Mouse (Mus musculus) limb, embryonic 14.5 days (tissue): ENCODE data around the gene Ppil1. TPM values are rescaled to one million over a fixed set of nuclear protein-coding genes. Genes with fewer than 3 reads are reported as not detected.

ENCODE experiments used
- ATAC-seq: fragments of 200-750 bp; cut with Nextera tagmentation; 2 replicates; pipeline ENCODE4 v1.8.0; 2017; ENCODE audit warnings: low read depth, moderate number of reproducible peaks, moderate TSS enrichment; ENCODE audit not compliant: low FRiP score
- DNase-seq: peaks from one replicate; pipeline ENCODE4 v3.0.0-alpha.2; 2015; ENCODE audit warnings: low spot score
- H3K27ac ChIP-seq: fragments of 300-500 bp; sonication (generic); replicated peaks from 2 replicates; pipeline ENCODE4 v1.5.1; 2014; ENCODE audit warnings: low read depth, mild to moderate bottlenecking, low read length, moderate library complexity, mixed read lengths
- H3K27me3 ChIP-seq: fragments of 300-500 bp; sonication (generic); 2 replicates; pipeline ENCODE4 v1.6.1; 2014; ENCODE audit warnings: low read length, mixed read lengths; ENCODE audit not compliant: control insufficient read depth, insufficient read depth
- H3K36me3 ChIP-seq: fragments of 300-500 bp; sonication (generic); 2 replicates; pipeline ENCODE4 v1.6.1; 2014; ENCODE audit warnings: mild to moderate bottlenecking, low read length, moderate library complexity, mixed read lengths; ENCODE audit not compliant: control insufficient read depth, insufficient read depth
- H3K4me1 ChIP-seq: fragments of 300-500 bp; sonication (generic); 2 replicates; pipeline ENCODE4 v1.6.1; 2014; ENCODE audit warnings: antibody characterized with exemption, low read length, mixed read lengths; ENCODE audit not compliant: control insufficient read depth, insufficient read depth
- H3K4me2 ChIP-seq: fragments of 300-500 bp; sonication (generic); replicated peaks from 2 replicates; pipeline ENCODE4 v1.6.1; 2014; ENCODE audit warnings: low read depth, mild to moderate bottlenecking, low read length, moderate library complexity; ENCODE audit not compliant: severe bottlenecking
- H3K4me3 ChIP-seq: fragments of 300-500 bp; sonication (generic); replicated peaks from 2 replicates; pipeline ENCODE4 v1.5.1; 2014; ENCODE audit warnings: low read length
- H3K9ac ChIP-seq: fragments of 300-500 bp; sonication (generic); 2 replicates; pipeline ENCODE4 v1.6.1; 2014; ENCODE audit warnings: mild to moderate bottlenecking, low read depth, low read length, moderate library complexity; ENCODE audit not compliant: severe bottlenecking
- H3K9me3 ChIP-seq: fragments of 300-500 bp; sonication (generic); 2 replicates; pipeline ENCODE4 v1.6.1; 2016; ENCODE audit warnings: low read length; ENCODE audit not compliant: control insufficient read depth
- POLR2A ChIP-seq: fragments of 200-500 bp; IDR thresholded peaks from 2 replicates; pipeline ENCODE4 v1.8.0; 2012; ENCODE audit warnings: inconsistent platforms, mild to moderate bottlenecking, moderate library complexity, borderline replicate concordance; ENCODE audit not compliant: insufficient read depth, insufficient read length; ENCODE audit errors: extremely low read depth
- WGBS: fragments of 180-500 bp; shearing (Covaris S2); extraction: QIAGEN DNeasy Blood & Tissue Kit; methylation state at CpG from one replicate; pipeline ENCODE4 v1.1.7; 2014; 5-methylcytosine and 5-hydroxymethylcytosine counted together
- polyA plus RNA-seq, 2 experiments: library from polyadenylated mRNA; depleted of rRNA in 1 of 2; stranded (reverse) in 1 of 2; unstranded in 1 of 2; fragments of >200 nt; fragmentation: Nextera tagmentation in 1 of 2; extraction: Ambion mirVana in 1 of 2; gene quantifications; 2 replicates each; pipeline versions ENCODE4 v1.2.1 to v1.2.3; 2012 to 2014

Gene Ppil1
- 76.5 and 78.5 TPM in 2 replicates for polyA plus RNA-seq (2012; rRNA removed)
- 130 and 132 TPM in 2 replicates for polyA plus RNA-seq (2014; fragmentation: Nextera tagmentation; extraction: Ambion mirVana)

DNA sequence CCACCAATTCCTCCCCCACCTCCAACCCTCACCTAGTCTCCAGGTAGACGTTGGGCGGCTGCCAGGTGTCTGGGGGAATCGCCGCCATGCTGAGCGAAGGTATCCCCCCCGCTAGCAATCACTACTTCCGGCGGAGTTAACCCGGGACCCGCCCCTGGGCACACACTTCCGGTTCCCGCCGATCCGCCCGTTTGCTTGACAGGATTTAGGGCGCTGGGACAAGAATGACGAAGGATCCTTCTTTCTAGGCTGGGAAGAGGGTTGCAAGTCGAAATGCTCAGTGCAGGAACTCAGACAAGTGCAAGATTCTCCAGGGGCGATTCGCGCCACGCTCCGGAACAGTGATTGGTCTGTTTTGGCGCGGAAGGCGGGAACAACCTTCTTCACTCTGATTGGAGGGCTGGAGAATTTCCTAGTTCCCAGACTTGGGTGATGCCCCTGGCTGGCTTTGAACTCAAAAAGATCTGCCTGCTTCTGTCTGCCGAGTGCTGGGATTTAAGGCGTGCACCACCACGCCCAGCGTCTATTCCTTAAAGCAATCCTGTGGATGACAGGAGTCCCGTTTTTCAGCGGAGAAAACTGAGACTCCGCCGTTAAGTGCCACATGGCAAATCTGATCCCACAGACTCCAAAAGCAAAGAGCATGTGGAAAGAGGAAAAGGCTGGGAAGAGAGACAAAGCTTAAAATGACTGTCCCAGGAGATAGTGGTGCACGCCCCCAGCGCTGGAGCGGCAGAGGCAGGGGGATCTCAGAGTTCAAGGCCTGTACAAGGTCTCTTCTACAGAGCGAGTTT lies at the start of gene Ppil1:
TSS of gene Ppil1 (minus strand) at position 347 of the 794 bp plus-strand sequence.
- ATAC-seq, result peak; percentile 79
- no peaks in the 10 kb centered on the region for H3K9me3 ChIP-seq

DNA sequence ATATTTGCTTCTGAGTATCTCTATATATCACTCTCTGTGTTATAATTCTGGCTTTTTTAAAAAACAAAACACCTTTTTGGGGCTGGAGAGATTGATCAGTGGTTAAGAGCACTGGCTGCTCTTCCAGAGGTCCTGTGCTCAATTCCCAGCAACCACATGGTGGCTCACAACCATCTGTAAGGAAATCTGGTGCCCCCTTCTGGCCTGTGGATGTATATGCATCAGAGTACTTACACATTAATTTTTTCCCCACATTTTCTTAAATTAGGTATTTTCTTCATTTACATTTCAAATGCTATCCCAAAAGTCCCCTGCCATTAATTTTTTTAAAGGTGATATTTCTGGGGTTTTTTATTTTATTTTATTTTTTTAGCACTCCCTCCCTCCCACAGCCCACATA lies 49.3 kb upstream of the Ppil1 start:
- no peaks in the 10 kb centered on the region for H3K9me3 ChIP-seq
- DNase-seq (no peak), ATAC-seq (no peak)
- H3K4me1 ChIP-seq, result 0 out of 2 replicates have a peak, but pooled peaks cover 7% of the 10 kb centered on the region
- H3K4me3 ChIP-seq, result no peak overlapping the region
- no peak for TF ChIP-seq POLR2A
- no peak overlapping the region for H3K27ac ChIP-seq
- H3K9ac ChIP-seq, result no peak overlapping the region
- H3K27me3 ChIP-seq, result no peaks in the 10 kb centered on the region
- H3K4me2 ChIP-seq, result no peak overlapping the region
- H3K36me3 ChIP-seq, result no peaks in the 10 kb centered on the region

More for the DNA sequence above, at the start of gene Ppil1:
- Histone ChIP-seq H3K27ac (peak within 1 kb of the TSS; percentile 96), H3K9ac (peak within 1 kb of the TSS; percentile 82), H3K27me3 (no peaks in the 10 kb centered on the region), H3K4me1 (peaks cover 13% of the 10 kb centered on the region), H3K36me3 (peaks cover 21% of the 10 kb centered on the region), H3K4me2 (peak within 1 kb of the TSS; percentile 54), H3K4me3 (peak within 1 kb of the TSS; percentile 73)
- peak; percentile 91 for DNase-seq
- peak; percentile 52; the same call in 1 of the 2 replicates for TF ChIP-seq POLR2A
- 6% methylated on average over 38 of the region's 38 CpGs for WGBS

DNA sequence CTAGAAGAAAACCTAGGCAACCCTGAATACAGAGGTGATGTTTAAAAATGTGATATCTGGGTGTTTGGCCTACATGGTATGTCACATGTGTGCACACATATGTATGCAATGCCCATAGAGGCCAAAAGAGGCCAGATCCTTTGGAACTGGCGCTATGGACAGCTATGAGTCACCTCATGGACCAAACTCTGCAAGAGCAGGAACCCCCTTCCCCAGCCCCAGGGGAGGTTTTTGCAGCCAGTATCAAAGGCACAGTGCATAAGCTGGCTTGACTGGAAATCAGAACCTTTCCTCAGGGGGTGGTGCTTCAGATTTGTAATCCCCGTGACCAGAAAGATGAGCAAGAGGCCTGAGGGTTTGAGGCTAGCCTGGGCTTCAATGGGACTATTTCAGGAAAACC lies 48.1 kb upstream of the Ppil1 start:
- no peaks in the 10 kb centered on the region for H3K36me3 ChIP-seq
- no peak for TF ChIP-seq POLR2A
- 80% methylated on average over 2 of the region's 2 CpGs for WGBS
- no peaks in the 10 kb centered on the region for H3K27me3 ChIP-seq
- peaks cover 8% of the 10 kb centered on the region for H3K4me1 ChIP-seq
- H3K4me2 ChIP-seq, result no peak overlapping the region
- no peaks in the 10 kb centered on the region for H3K9me3 ChIP-seq
- H3K9ac ChIP-seq, result no peak overlapping the region
- DNase-seq (no peak), ATAC-seq (no peak)
- H3K4me3 ChIP-seq, result no peak overlapping the region
- H3K27ac ChIP-seq, result no peak overlapping the region

DNA sequence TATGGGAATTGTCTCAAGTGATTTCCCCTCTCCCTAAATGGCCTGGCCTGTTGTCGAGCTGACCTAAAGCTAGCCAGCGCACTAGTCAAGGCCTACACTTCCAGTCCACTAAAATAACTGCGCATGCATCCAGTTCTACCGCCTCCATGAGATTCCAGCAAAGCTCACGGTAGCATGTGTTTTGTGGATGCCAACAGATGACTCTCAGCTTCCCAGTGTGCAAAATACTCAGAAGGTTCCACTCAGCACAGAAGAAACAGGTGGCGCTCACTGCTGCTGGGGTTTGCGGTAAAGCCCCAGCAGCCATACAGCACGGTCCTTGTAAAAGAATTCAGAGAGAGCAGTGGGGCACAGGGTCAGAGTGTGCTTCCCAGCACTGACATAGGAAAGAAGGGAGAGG lies 47.6 kb upstream of the Ppil1 start:
- TF ChIP-seq POLR2A, result no peak
- Histone ChIP-seq H3K4me3 (no peak overlapping the region), H3K9me3 (no peaks in the 10 kb centered on the region), H3K4me2 (no peak overlapping the region), H3K9ac (no peak overlapping the region), H3K27ac (no peak overlapping the region), H3K36me3 (no peaks in the 10 kb centered on the region), H3K27me3 (no peaks in the 10 kb centered on the region), H3K4me1 (peaks cover 13% of the 10 kb centered on the region)
- DNase-seq (no peak), ATAC-seq (no peak)
- 75% methylated on average over 8 of the region's 8 CpGs for WGBS

DNA sequence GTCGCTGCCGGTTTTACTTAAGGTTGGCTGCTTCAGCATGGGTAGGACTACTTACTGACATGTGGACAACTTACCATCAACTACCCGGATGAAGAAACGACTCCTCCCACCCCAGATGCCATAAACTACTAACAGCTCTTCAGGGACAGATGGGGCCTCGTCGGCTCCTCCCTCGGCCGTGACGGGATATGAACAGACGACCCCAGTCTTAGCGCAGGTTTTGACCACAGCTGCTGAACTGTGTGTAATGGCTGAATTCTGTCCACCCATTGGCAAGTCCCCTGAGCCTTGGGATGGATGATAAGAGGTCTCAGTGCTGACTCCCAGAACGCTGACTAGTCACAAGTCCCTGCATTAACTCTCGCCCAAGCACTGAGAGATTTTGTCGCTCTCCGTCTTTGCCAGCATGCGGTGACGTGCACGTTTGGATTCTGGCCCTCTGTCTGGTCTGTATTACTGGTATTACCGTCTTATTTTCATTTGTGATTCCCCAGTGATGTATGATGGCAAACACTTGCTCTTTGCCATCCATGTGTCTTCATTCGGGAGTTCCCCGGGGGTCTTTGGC lies 46.2 kb upstream of the Ppil1 start:
- 0 out of 2 replicates have a peak overlapping the region, but pooled peaks have one; percentile 4 for H3K27ac ChIP-seq
- H3K9ac ChIP-seq, result no peak overlapping the region
- H3K27me3 ChIP-seq, result no peaks in the 10 kb centered on the region
- peaks cover 18% of the 10 kb centered on the region for H3K4me1 ChIP-seq
- H3K4me3 ChIP-seq, result no peak overlapping the region
- peak; percentile 40 for DNase-seq
- no peaks in the 10 kb centered on the region for H3K36me3 ChIP-seq
- no peak overlapping the region for H3K4me2 ChIP-seq
- H3K9me3 ChIP-seq, result no peaks in the 10 kb centered on the region
- 60% methylated on average over 21 of the region's 21 CpGs for WGBS
- no peak for TF ChIP-seq POLR2A
- ATAC-seq, result no peak
